Mouse (Mus musculus) gastrocnemius, postnatal 25 days (tissue): ENCODE data around the gene Zfhx3. TPM values are rescaled to one million over a fixed set of nuclear protein-coding genes. Genes with fewer than 3 reads are reported as not detected.

Experiments
- DNase-seq: peaks from one replicate; pipeline ENCODE4 v3.0.0; 2022
- total RNA-seq, 2 experiments: library from RNA; stranded (reverse); gene quantifications; 1 replicate in 1 of 2; 2 replicates in 1 of 2; pipeline ENCODE4 v1.2.3; 2021

Gene Zfhx3
- total RNA-seq, 2 experiments from 2014 or later: 11.9 to 13.3 TPM

GRCm38 (mm10) chr8:108594361-108595060, 652.1 kb downstream of the Zfhx3 start:
- DNase-seq: no peak

GRCm38 (mm10) chr8:108595061-108595419, 652.6 kb downstream of the Zfhx3 start:
- DNase-seq: no peak

DNA sequence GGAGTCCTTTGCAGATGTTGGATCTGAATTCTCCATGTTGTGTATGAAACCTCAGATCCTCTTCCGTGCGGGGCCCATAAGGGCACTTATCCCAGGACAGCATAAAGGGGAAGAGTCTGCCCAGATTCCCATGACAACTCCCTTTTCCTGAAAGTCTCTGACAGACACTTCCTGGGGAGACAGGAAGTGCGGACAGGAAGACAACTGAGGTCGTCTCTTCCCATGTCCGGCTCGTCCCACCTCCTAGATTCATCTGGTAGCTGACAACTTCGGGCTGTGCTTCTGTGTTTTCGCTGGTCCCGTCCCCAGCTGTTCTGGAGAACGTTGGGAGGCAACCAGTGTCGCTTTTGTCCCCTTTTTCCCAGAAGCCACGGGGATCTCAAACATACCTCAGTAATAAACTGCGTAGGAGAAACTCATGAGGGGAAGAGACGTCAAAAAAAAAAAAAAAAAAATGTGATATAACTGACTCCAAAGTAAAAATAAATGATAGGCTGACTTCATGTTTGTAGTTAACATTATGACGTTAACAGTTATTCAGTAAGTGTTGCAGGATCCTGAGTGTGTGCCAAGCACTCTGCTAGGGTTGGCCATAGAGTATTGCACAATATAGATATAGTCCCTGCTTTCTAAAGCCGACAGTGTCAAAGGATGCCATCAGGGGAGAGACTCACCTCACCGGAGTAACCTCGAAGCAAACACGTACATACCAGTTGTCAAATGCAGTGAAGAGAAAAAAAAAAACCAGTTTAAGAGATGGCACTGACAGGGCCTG, 653.5 kb downstream of the Zfhx3 start:
- DNase-seq: no peak

- DNase-seq: no peak
These were observed 656.6 kb downstream of the Zfhx3 start for GRCm38 (mm10) chr8:108599003-108599402.

- DNase-seq: no peak
These were observed 657.1 kb downstream of the Zfhx3 start for GRCm38 (mm10) chr8:108599558-108599957.

DNA sequence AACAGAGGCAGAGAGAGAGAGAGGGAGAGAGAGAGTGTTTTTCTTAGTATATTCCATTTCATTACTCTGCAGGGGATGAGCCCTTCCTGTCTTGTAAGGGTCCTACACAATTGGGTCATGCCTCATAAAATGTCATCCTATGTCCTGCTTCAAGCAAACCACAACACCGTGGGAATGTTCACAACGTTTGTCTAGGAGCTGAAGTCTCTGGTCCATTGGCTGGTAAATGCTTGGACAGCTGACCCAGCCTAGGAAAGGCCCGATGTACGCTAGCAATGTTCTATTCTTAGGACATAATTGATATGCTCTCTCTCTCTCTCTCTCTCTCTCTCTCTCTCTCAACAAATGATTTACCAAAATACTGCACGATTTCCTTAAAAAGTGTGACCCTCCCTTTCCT, 666.2 kb downstream of the Zfhx3 start:
- DNase-seq: no peak

- DNase-seq: no peak
These were observed 666.7 kb downstream of the Zfhx3 start for GRCm38 (mm10) chr8:108609114-108609513.

DNA sequence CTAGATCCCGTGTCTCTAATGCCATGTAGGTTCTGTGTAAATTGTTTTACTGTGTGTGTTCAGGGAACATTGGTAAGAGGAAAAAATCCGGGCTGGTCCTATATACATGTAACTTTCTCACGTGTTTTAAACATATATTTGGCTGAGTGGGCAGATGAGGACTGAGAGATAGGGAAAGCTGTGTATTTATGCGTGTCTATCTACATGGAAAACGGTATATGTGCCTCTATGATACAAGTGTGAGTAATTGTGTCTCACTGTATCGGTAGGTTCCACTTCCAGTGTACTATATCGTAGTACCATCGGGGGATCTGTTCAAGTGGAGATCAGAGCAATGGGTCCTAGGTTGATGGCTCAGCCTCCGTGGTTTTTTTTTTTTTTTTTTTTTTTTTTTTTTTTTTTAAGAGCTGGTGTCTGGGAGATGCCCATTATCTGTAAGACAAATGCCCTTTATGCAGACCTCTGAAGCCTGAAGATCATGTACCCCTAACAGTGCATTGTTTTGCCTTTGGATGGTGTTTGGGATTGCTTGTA, 668.8 kb downstream of the Zfhx3 start:
- DNase-seq: no peak

DNA sequence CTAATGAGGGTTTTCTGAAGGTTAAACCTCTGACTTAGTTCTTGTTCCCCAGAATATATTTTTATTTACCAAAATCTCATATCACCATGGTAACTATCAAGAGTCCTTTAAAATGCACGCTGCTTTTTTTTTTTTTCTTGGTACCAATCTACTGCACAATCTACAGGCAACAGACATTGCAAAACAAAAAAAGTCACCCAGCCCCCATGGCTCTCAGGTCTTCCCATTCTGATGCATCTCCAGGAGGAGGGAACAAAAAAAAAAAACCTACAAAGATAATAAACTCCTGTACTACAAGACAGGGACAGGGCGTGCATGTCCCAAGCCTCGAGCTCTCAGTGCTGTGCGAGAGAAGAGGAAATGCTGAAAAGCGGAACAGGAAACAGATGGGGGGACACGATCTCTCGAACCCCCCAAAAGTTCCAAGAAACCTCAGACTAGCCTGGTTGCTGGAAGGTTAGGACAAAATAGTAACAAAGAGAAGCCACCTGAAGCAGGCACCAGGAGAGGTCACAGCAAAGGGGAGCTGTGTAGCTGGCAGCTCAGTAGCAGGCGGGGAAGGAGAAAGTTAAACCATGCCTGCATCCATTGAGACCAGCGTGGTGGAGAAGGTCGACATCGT, 669.5 kb downstream of the Zfhx3 start:
- DNase-seq: no peak

DNA sequence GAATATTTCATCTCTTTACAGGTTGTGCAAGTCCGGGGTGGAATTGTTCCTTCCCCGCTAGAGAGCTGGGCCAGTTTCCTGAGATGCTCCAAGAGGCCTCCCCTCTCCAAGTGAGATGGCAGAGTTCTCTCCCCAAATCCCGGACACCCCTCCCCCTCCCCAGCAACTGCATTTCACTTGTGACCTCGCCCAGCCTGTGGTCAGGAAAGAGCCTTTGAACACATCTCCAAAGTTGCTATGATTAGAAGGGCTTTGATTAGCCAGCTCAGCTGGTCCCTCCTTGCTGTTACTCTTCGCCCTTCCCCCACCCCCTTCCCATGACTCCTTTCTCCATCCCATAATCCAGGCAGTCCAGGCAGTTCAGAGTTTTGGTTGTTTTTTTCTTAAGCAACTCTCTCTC, 670.4 kb downstream of the Zfhx3 start:
- no peak for DNase-seq

- DNase-seq: no peak
These were observed 670.8 kb downstream of the Zfhx3 start for GRCm38 (mm10) chr8:108613280-108613679.

GRCm38 (mm10) chr8:108621296-108621695, 678.9 kb downstream of the Zfhx3 start:
- no peak for DNase-seq

DNA sequence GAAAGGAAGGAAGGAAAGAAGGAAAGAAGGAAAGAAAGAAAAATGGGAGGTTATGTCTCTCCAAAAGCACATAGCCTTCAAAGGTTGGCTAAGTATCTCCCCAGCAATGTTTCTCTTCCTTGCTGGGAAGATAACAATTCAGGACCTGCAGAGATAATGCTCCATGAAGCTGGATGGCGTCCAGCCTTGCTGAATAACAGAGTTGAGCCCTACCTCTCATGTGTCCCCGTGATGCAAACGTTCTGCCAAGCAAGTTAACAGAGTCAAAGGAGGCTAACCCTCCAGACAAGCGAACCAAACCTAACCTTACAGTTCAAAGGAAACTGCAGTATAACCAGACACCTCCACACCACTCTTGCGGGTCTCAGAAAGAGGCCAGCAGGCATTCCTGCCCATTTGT, 681.2 kb downstream of the Zfhx3 start:
- no peak for DNase-seq

DNA sequence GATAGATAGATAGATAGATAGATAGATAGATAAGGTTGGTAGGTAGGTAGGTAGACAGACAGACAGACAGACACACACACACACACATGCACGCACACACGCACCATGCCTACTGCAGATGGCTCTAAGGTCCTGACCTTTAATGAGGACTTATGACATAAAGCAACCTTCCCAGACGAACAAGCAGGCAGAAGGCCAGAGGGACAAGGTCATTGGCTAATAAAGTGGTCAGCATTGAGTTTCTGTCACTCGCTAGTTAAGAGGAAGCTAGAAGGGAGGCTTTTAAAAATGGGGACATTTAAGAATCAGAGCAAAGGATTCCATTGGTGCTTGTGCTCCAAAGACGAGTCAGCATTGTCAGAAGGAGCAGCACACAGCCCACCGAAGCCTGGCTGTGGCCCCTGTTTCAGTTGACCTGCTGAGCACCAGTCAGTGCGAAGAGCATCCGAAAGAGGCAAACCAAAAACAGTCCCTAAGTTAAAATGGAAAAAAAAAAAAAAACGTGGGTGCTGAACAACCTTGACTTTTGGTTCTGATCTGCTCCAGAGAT, 683.2 kb downstream of the Zfhx3 start:
- DNase-seq: no peak

DNA sequence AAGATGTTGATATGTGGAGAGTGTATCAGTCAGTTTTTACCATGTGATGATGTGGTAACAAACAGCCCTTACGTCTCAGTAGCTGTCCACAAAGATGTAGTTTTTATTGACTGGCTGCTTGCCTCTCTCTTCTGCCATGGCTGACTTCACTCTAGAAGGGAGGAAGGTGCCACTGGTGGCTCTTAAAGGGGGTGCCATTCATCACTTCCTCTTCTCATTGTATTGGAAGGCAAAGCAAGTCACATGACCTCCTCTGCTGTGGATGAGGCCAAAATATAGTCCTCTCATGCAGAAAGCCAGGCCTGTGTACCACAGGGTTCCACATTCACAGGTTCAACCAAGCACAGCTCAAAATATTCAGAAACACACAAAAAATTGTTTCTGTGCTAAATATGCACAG, 688.6 kb downstream of the Zfhx3 start:
- no peak for DNase-seq

- DNase-seq: no peak
These were observed 691.8 kb downstream of the Zfhx3 start for GRCm38 (mm10) chr8:108634282-108634681.

DNA sequence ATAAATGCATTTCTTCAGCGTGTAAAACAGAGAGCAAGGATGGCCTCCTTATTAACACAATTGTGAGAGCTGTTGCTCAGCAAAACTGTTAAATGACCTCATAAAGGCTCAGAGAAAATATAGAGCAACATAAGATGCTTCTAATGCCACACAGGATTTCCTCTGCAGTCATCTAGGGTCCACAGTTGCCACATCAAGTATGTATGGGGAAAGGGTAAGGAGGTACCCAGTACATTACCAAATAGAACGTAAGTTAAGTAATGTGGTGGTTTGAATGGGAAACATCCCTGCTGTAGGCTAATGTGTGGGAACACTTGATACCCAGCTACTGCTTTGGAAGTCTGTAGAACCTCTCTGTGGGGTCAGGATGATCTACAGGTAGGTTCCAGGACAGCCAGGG, 695.4 kb downstream of the Zfhx3 start:
- no peak for DNase-seq

DNA sequence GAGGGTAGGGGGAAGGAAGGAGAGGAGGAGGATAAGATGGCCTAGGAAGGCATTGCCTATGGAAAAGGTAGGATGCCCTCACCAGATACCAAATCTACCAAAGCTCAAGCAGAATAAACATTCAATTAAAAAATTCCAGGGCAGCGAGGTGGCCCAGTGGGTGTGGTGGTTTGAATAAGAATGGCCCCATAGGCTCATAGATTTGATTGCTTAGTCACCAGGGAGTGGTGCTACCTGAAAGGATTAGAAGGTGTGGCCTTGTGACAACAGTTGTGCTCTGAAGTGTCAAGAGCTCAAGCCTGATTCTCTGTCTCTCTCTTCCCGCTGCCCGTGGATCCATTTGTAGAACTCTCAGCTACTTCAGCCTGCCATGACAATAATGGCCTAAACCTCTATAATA, 703.2 kb downstream of the Zfhx3 start:
- DNase-seq: no peak

- DNase-seq: peak; percentile 53
These were observed 705.1 kb downstream of the Zfhx3 start for GRCm38 (mm10) chr8:108647556-108647955.

DNA sequence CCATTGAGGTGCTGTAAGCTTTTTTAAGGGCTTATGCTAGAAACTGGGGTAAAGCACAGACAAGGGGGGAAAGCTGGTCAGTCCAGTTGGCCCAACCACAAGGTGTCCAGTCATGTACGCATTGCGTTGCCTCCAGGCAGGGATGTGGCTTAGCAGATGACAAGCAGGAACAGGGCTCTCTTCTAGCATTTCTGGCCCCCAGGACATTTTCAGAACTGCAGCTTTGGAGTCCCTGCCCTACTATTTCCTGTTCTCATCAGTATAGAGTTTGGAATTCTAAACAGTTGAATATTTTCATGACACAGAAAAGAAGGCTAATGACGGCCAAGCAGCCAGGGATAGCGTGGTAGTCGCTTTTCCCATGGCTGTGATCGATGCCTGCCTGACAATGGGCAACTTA, 706.5 kb downstream of the Zfhx3 start:
- no peak for DNase-seq

DNA sequence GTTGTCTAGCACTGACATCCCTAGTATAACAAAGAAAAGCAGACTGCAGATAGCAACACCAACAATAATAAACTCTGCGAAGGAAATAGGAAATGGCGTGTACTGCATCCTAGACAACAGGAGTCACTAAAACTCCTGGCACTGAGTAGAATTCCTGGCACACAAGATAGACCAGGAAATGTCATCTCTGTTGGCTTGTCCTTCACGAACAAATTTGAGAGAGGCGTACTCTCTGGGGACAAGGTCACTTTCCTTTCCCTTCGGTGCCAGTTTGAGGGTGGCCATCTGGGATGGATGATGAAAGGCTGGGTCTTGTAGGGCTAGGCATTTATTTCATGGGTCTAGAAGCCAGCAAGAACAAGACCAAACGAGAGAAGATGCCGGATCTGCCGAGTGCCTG, 708.4 kb downstream of the Zfhx3 start:
- DNase-seq: no peak

DNA sequence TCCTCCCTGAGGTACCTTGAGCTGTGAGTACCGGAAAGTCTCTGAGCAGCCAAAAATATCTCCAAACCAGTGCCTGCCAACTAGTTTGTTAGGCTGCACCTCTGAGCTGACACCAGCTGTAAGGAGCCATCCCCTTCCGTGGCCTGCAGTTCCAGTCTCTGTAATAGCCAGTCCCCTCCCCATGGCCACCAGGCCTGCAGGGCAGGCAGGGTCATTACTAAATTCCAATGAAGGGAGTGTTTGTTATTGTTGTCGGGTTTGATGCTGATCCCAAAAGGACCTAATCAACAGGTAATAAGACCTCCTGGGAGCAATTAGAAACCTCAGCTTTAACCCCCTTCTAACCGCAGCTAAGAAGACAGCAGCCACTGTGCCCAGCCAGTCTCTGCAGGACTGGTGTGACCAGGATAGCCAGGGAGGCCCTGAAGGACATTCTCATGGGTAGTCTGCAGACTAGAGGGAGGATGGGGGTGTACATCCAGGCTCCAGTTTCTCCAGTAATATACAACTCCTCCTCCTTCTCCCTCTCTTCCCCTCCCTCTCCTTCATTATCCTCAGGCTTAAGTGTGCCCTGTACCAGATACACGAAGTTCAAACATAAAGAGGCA, 719.1 kb downstream of the Zfhx3 start:
- no peak for DNase-seq

DNA sequence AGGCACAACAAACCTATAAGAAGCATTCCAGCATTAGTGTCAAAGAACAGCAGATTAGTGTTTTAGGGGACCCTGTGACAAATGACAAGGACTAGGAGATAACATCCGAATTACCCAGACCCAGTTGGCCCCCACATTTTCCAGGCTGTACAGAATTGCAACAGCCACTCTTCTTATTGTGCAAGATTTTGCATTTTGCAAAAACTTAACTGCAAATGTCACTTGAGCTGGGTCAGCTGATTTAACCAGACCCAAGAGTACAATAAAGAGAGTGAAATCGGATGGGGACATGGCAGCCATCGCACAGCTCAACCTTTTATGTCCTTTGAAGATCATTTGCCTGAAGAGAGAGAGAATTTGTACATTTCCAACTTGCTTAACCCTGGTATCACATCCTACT, 720.3 kb downstream of the Zfhx3 start:
- DNase-seq: no peak
